Mouse (Mus musculus): Measurements from ENCODE around the gene Ms4a4a. TPM values are rescaled to one million over a fixed set of nuclear protein-coding genes. Genes with fewer than 3 reads are reported as not detected.

The Ms4a4a gene
- polyA plus RNA-seq, 1 experiment from 2014 or later, result 6.2 TPM

GRCm38 (mm10) chr19:11368310-11368709 is 7.0 kb upstream of the Ms4a4a start:
- H3K9me3 ChIP-seq (replicated peaks; ENCODE audit: control insufficient read depth, low read length), result no peaks in the 10 kb centered on the region
- no peaks in the 10 kb centered on the region for H3K4me1 ChIP-seq (ENCODE audit: control insufficient read depth, insufficient read depth, low read length)
- no peak overlapping the region for H3K9ac ChIP-seq (ENCODE audit: low read length)
- H3K4me2 ChIP-seq (ENCODE audit: low read depth, low read length), result no peak overlapping the region
- H3K27me3 ChIP-seq (ENCODE audit: control insufficient read depth, insufficient read depth, low read length), result no peaks in the 10 kb centered on the region
- H3K27ac ChIP-seq (ENCODE audit: low read length), result no peak overlapping the region
- H3K4me3 ChIP-seq (ENCODE audit: low read length), result no peak overlapping the region
- 56% methylated on average over 3 of the region's 3 CpGs for whole genome bisulfite sequencing
- no peak for ATAC-seq (replicated peaks; ENCODE audit: extremely low read depth, insufficient read depth, low FRiP score)
- H3K36me3 ChIP-seq (ENCODE audit: control insufficient read depth, insufficient read depth), result no peaks in the 10 kb centered on the region

DNA sequence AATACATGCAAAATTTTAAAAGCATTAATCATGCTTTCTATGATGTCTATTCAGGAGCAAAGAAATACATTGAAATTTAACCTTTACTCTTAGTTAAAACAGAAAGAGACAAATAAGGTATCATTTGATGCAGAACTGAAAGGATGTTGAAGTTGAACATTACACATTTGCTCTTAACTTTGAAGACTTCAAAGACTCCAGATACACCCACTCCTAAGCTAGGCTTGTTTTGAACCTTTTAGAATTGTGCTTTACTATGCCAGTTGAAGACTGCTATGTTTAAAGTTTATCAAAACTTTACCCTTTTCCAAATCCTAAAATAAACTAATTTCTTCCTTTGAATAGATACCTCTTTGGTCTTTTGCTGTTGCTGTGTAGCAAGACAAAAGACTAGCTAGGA is 4.1 kb upstream of the Ms4a4a start:
- H3K27ac ChIP-seq (ENCODE audit: low read length), result no peak overlapping the region
- H3K9ac ChIP-seq (ENCODE audit: low read length), result no peak overlapping the region
- no peaks in the 10 kb centered on the region for H3K36me3 ChIP-seq (ENCODE audit: control insufficient read depth, insufficient read depth)
- no peak for ATAC-seq (replicated peaks; ENCODE audit: extremely low read depth, insufficient read depth, low FRiP score)
- H3K4me2 ChIP-seq (ENCODE audit: low read depth, low read length), result no peak overlapping the region
- H3K9me3 ChIP-seq (replicated peaks; ENCODE audit: control insufficient read depth, low read length), result no peaks in the 10 kb centered on the region
- H3K4me1 ChIP-seq (ENCODE audit: control insufficient read depth, insufficient read depth, low read length), result no peaks in the 10 kb centered on the region
- no peak overlapping the region for H3K4me3 ChIP-seq (ENCODE audit: low read length)
- H3K27me3 ChIP-seq (ENCODE audit: control insufficient read depth, insufficient read depth, low read length), result no peaks in the 10 kb centered on the region

DNA sequence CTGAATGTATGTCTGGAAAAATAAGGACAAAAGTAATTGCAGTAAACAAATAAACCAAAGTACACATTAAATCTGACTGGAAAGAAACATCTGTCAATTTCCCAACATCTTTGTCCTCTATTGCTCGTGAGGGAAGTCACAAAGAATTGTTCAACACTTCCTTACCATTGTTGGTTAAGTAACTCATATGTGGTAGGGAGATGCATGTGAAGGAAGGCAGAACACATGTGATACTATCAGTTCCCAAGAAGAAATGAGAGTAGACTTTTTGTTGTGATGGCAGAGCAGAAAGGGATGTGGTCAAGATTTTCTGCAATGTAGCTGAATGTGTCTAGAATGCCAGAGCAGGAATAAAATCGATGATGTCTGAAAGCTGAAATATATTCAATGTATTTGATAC is 1.1 kb downstream of the Ms4a4a start:
- Histone ChIP-seq H3K4me1 (ENCODE audit: control insufficient read depth, insufficient read depth, low read length) (no peaks in the 10 kb centered on the region), H3K27ac (ENCODE audit: low read length) (no peak overlapping the region), H3K9ac (ENCODE audit: low read length) (no peak overlapping the region), H3K9me3 (replicated peaks; ENCODE audit: control insufficient read depth, low read length) (no peaks in the 10 kb centered on the region), H3K36me3 (ENCODE audit: control insufficient read depth, insufficient read depth) (no peaks in the 10 kb centered on the region), H3K27me3 (ENCODE audit: control insufficient read depth, insufficient read depth, low read length) (no peaks in the 10 kb centered on the region), H3K4me2 (ENCODE audit: low read depth, low read length) (no peak overlapping the region), H3K4me3 (ENCODE audit: low read length) (no peak overlapping the region)
- WGBS, result 64% methylated on average over 2 of the region's 2 CpGs
- no peak for ATAC-seq (replicated peaks; ENCODE audit: extremely low read depth, insufficient read depth, low FRiP score)

DNA sequence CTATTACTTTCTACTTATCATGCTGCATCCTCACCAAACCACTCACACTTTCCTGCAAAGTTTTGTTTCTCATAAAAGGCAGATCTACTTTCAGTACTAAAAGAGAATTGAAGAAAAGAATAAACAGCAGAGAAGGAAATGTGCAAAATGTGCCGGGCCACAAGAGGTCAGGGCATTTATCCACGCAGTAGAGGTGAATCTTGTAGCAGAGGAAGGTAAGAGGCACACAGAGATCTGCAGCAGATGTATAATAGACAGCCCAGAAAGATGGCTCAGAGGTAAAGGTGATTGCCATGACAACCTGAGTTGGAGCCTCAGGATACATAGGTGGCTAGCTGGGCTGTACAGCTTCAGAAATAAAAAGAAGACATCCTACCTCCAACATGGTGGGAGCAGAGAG is 11.8 kb downstream of the Ms4a4a start:
- H3K4me1 ChIP-seq (ENCODE audit: control insufficient read depth, insufficient read depth, low read length), result no peaks in the 10 kb centered on the region
- no peak overlapping the region for H3K9ac ChIP-seq (ENCODE audit: low read length)
- H3K4me3 ChIP-seq (ENCODE audit: low read length), result no peak overlapping the region
- no peaks in the 10 kb centered on the region for H3K27me3 ChIP-seq (ENCODE audit: control insufficient read depth, insufficient read depth, low read length)
- H3K36me3 ChIP-seq (ENCODE audit: control insufficient read depth, insufficient read depth), result no peaks in the 10 kb centered on the region
- WGBS, result 66% methylated on average over 2 of the region's 2 CpGs
- no peak for ATAC-seq (replicated peaks; ENCODE audit: extremely low read depth, insufficient read depth, low FRiP score)
- no peak overlapping the region for H3K27ac ChIP-seq (ENCODE audit: low read length)
- no peak overlapping the region for H3K4me2 ChIP-seq (ENCODE audit: low read depth, low read length)
- no peaks in the 10 kb centered on the region for H3K9me3 ChIP-seq (replicated peaks; ENCODE audit: control insufficient read depth, low read length)

- H3K9ac ChIP-seq (ENCODE audit: low read length), result no peak overlapping the region
- no peak overlapping the region for H3K27ac ChIP-seq (ENCODE audit: low read length)
- no peaks in the 10 kb centered on the region for H3K36me3 ChIP-seq (ENCODE audit: control insufficient read depth, insufficient read depth)
- ATAC-seq (replicated peaks; ENCODE audit: extremely low read depth, insufficient read depth, low FRiP score), result no peak
- H3K9me3 ChIP-seq (replicated peaks; ENCODE audit: control insufficient read depth, low read length), result no peaks in the 10 kb centered on the region
- H3K4me1 ChIP-seq (ENCODE audit: control insufficient read depth, insufficient read depth, low read length), result no peaks in the 10 kb centered on the region
- no peak overlapping the region for H3K4me2 ChIP-seq (ENCODE audit: low read depth, low read length)
- no peaks in the 10 kb centered on the region for H3K27me3 ChIP-seq (ENCODE audit: control insufficient read depth, insufficient read depth, low read length)
- WGBS, result 64% methylated on average over 4 of the region's 4 CpGs
- no peak overlapping the region for H3K4me3 ChIP-seq (ENCODE audit: low read length)
Measured at GRCm38 (mm10) chr19:11387685-11388084, 12.4 kb downstream of the Ms4a4a start.

GRCm38 (mm10) chr19:11388949-11389348 is 13.6 kb downstream of the Ms4a4a start:
- ATAC-seq (replicated peaks; ENCODE audit: extremely low read depth, insufficient read depth, low FRiP score), result no peak
- Histone ChIP-seq H3K4me1 (ENCODE audit: control insufficient read depth, insufficient read depth, low read length) (no peaks in the 10 kb centered on the region), H3K27ac (ENCODE audit: low read length) (no peak overlapping the region), H3K4me2 (ENCODE audit: low read depth, low read length) (no peak overlapping the region), H3K9me3 (replicated peaks; ENCODE audit: control insufficient read depth, low read length) (no peaks in the 10 kb centered on the region), H3K27me3 (ENCODE audit: control insufficient read depth, insufficient read depth, low read length) (no peaks in the 10 kb centered on the region), H3K36me3 (ENCODE audit: control insufficient read depth, insufficient read depth) (no peaks in the 10 kb centered on the region), H3K9ac (ENCODE audit: low read length) (no peak overlapping the region), H3K4me3 (ENCODE audit: low read length) (no peak overlapping the region)
- 73% methylated on average over 2 of the region's 2 CpGs for whole genome bisulfite sequencing

DNA sequence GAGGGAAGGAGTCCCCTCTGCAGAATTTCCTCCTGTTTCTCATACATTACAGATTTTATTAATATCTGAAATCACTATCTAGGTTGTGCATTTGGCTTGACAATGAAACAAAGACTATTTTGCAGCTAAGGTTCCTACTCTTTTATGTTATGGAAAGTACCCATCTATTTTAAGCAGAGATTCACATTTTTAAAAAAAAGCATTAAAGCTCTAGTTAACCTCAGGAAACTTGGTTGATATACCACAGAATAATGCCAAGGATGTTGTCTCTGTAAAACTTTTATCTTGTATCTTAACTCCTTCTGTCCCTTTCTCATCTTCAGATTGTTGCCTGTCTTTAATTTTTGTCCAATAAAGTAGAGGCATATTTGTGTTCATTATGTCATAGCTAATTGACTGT is 20.4 kb downstream of the Ms4a4a start:
- no peak overlapping the region for H3K27ac ChIP-seq (ENCODE audit: low read length)
- no peak overlapping the region for H3K4me3 ChIP-seq (ENCODE audit: low read length)
- H3K27me3 ChIP-seq (ENCODE audit: control insufficient read depth, insufficient read depth, low read length), result no peaks in the 10 kb centered on the region
- H3K9ac ChIP-seq (ENCODE audit: low read length), result no peak overlapping the region
- no peak for ATAC-seq (replicated peaks; ENCODE audit: extremely low read depth, insufficient read depth, low FRiP score)
- H3K4me1 ChIP-seq (ENCODE audit: control insufficient read depth, insufficient read depth, low read length), result no peaks in the 10 kb centered on the region
- no peaks in the 10 kb centered on the region for H3K9me3 ChIP-seq (replicated peaks; ENCODE audit: control insufficient read depth, low read length)
- no peak overlapping the region for H3K4me2 ChIP-seq (ENCODE audit: low read depth, low read length)
- no peaks in the 10 kb centered on the region for H3K36me3 ChIP-seq (ENCODE audit: control insufficient read depth, insufficient read depth)

GRCm38 (mm10) chr19:11404527-11404926 is 29.2 kb downstream of the Ms4a4a start, which contains the start of gene Ms4a4c:
Gene Ms4a4c, plus strand, starts transcription at chr19:11404770.
- Histone ChIP-seq H3K9ac (ENCODE audit: low read length) (no peak within 1 kb of the TSS), H3K27me3 (ENCODE audit: control insufficient read depth, insufficient read depth, low read length) (no peaks in the 10 kb centered on the region), H3K9me3 (replicated peaks; ENCODE audit: control insufficient read depth, low read length) (no peaks in the 10 kb centered on the region), H3K4me1 (ENCODE audit: control insufficient read depth, insufficient read depth, low read length) (no peaks in the 10 kb centered on the region), H3K27ac (ENCODE audit: low read length) (no peak within 1 kb of the TSS), H3K4me2 (ENCODE audit: low read depth, low read length) (no peak within 1 kb of the TSS), H3K36me3 (ENCODE audit: control insufficient read depth, insufficient read depth) (no peaks in the 10 kb centered on the region), H3K4me3 (ENCODE audit: low read length) (no peak within 1 kb of the TSS)
- ATAC-seq (replicated peaks; ENCODE audit: extremely low read depth, insufficient read depth, low FRiP score), result no peak
- WGBS, result 75% methylated on average over 3 of the region's 3 CpGs

- H3K9me3 ChIP-seq (replicated peaks; ENCODE audit: control insufficient read depth, low read length), result no peaks in the 10 kb centered on the region
Measured at GRCm38 (mm10) chr19:11407428-11407827, 32.1 kb downstream of the Ms4a4a start.

GRCm38 (mm10) chr19:11408591-11408990 is 33.3 kb downstream of the Ms4a4a start:
- Histone ChIP-seq H3K4me3 (ENCODE audit: low read length) (no peak overlapping the region), H3K27ac (ENCODE audit: low read length) (no peak overlapping the region), H3K9me3 (replicated peaks; ENCODE audit: control insufficient read depth, low read length) (no peaks in the 10 kb centered on the region), H3K9ac (ENCODE audit: low read length) (no peak overlapping the region), H3K4me1 (ENCODE audit: control insufficient read depth, insufficient read depth, low read length) (no peaks in the 10 kb centered on the region), H3K4me2 (ENCODE audit: low read depth, low read length) (no peak overlapping the region), H3K36me3 (ENCODE audit: control insufficient read depth, insufficient read depth) (no peaks in the 10 kb centered on the region), H3K27me3 (ENCODE audit: control insufficient read depth, insufficient read depth, low read length) (no peaks in the 10 kb centered on the region)
- 75% methylated on average over 1 of the region's 1 CpGs for WGBS
- ATAC-seq (replicated peaks; ENCODE audit: extremely low read depth, insufficient read depth, low FRiP score), result no peak

More at GRCm38 (mm10) chr19:11407428-11407827, 32.1 kb downstream of the Ms4a4a start:
- H3K36me3 ChIP-seq (ENCODE audit: control insufficient read depth, insufficient read depth), result no peaks in the 10 kb centered on the region
- H3K4me1 ChIP-seq (ENCODE audit: control insufficient read depth, insufficient read depth, low read length), result no peaks in the 10 kb centered on the region
- H3K4me2 ChIP-seq (ENCODE audit: low read depth, low read length), result no peak overlapping the region
- no peak for ATAC-seq (replicated peaks; ENCODE audit: extremely low read depth, insufficient read depth, low FRiP score)
- no peak overlapping the region for H3K9ac ChIP-seq (ENCODE audit: low read length)
- H3K4me3 ChIP-seq (ENCODE audit: low read length), result no peak overlapping the region
- no peak overlapping the region for H3K27ac ChIP-seq (ENCODE audit: low read length)
- no peaks in the 10 kb centered on the region for H3K27me3 ChIP-seq (ENCODE audit: control insufficient read depth, insufficient read depth, low read length)

Measured in heart, embryonic 16.5 days (tissue).